Mouse (Mus musculus) heart, postnatal 0 days (tissue): ENCODE results near the gene Acot8.

Source experiments
- CTCF ChIP-seq: IDR thresholded peaks from 2 replicates; pipeline ENCODE4 v1.5.1; 2016; ENCODE audit warnings: antibody characterized with exemption, control low read depth, low read depth
- EP300 ChIP-seq: IDR thresholded peaks from 2 replicates; pipeline ENCODE4 v1.6.1; 2016; ENCODE audit warnings: antibody characterized with exemption, low read depth

DNA sequence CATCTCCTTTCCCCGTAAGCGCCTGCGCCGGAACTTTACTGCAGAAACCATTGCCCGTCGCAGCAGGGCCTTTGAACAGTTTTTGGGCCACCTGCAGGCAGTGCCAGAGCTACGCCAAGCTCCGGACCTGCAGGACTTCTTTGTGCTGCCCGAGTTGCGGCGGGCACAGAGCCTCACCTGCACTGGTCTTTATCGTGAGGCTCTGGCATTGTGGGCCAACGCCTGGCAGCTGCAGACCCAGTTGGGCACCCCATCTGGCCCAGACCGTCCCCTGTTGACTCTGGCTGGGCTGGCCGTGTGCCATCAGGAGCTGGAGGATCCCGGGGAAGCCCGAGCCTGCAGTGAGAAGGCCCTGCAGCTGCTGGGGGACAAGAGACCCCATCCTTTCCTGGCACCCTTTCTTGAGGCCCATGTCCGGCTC is 12.8 kb downstream of the Acot8 start:
- TF ChIP-seq CTCF (no peak), EP300 (no peak)
